Mouse (Mus musculus) liver, postnatal 0 days (tissue): Measurements from ENCODE around the gene Sult1d1. TPM values are rescaled to one million over a fixed set of nuclear protein-coding genes. Genes with fewer than 3 reads are reported as not detected.

ENCODE experiments used
- ATAC-seq: fragments of 200-750 bp; cut with Nextera tagmentation; 2 replicates; pipeline ENCODE4 v1.8.0; 2017; ENCODE audit warnings: mild to moderate bottlenecking, moderate library complexity
- DNase-seq: peaks from one replicate; pipeline ENCODE4 v3.0.0-alpha.2; 2016
- H3K27ac ChIP-seq: fragments of 300-500 bp; sonication (generic); 2 replicates; pipeline ENCODE4 v1.5.1; 2014; ENCODE audit warnings: antibody characterized with exemption, moderate library complexity, mild to moderate bottlenecking, low read depth
- H3K27me3 ChIP-seq: fragments of 300-500 bp; sonication (generic); 2 replicates; pipeline ENCODE4 v1.6.1; 2014; ENCODE audit warnings: low read length, control low read depth, mixed read lengths; ENCODE audit not compliant: insufficient read depth
- H3K36me3 ChIP-seq: fragments of 300-500 bp; sonication (generic); replicated peaks from 2 replicates; pipeline ENCODE4 v1.6.1; 2014; ENCODE audit warnings: mild to moderate bottlenecking, control low read depth, low read length, moderate library complexity, mixed read lengths; ENCODE audit not compliant: insufficient read depth
- H3K4me1 ChIP-seq: fragments of 300-500 bp; sonication (generic); 2 replicates; pipeline ENCODE4 v1.6.1; 2014; ENCODE audit warnings: antibody characterized with exemption, mild to moderate bottlenecking, control low read depth; ENCODE audit not compliant: insufficient read depth
- H3K4me2 ChIP-seq: fragments of 300-500 bp; sonication (generic); 2 replicates; pipeline ENCODE4 v1.6.1; 2014; ENCODE audit warnings: low read depth, mild to moderate bottlenecking, low read length, moderate library complexity, mixed read lengths
- H3K4me3 ChIP-seq: fragments of 300-500 bp; sonication (generic); 2 replicates; pipeline ENCODE4 v1.5.1; 2014; ENCODE audit warnings: low read depth, low read length
- H3K9ac ChIP-seq: fragments of 300-500 bp; sonication (generic); replicated peaks from 2 replicates; pipeline ENCODE4 v1.6.1; 2014; ENCODE audit warnings: mild to moderate bottlenecking, moderate library complexity
- H3K9me3 ChIP-seq: fragments of 300-500 bp; sonication (generic); 2 replicates; pipeline ENCODE4 v1.6.1; 2016; ENCODE audit warnings: mild to moderate bottlenecking, control low read depth, low read length, mixed read lengths
- CTCF ChIP-seq: sonication (generic); IDR thresholded peaks from 2 replicates; pipeline ENCODE4 v1.5.1; 2016; ENCODE audit warnings: antibody characterized with exemption, low read depth
- EP300 ChIP-seq: IDR thresholded peaks from 2 replicates; pipeline ENCODE4 v1.6.1; 2016; ENCODE audit warnings: antibody characterized with exemption, low read depth, mild to moderate bottlenecking
- WGBS: fragments of 180-500 bp; shearing (Covaris S2); extraction: QIAGEN DNeasy Blood & Tissue Kit; methylation state at CpG from one replicate; pipeline ENCODE4 v1.1.7; 2014; ENCODE audit not compliant: insufficient replicate concordance; 5-methylcytosine and 5-hydroxymethylcytosine counted together
- microRNA-seq: library from miRNA; unstranded; fragments of <30 nt; microRNA quantifications from one replicate; pipeline ENCODE4, GENCODE M21; 2016
- polyA plus RNA-seq: library from polyadenylated mRNA; unstranded; fragments of >200 nt; fragmentation: Nextera tagmentation; extraction: Ambion mirVana; gene quantifications from 2 replicates; pipeline ENCODE4 v1.2.1, GENCODE M21; 2015

The Sult1d1 gene
- polyA plus RNA-seq, 1 experiment from 2014 or later = 57.9 TPM

DNA sequence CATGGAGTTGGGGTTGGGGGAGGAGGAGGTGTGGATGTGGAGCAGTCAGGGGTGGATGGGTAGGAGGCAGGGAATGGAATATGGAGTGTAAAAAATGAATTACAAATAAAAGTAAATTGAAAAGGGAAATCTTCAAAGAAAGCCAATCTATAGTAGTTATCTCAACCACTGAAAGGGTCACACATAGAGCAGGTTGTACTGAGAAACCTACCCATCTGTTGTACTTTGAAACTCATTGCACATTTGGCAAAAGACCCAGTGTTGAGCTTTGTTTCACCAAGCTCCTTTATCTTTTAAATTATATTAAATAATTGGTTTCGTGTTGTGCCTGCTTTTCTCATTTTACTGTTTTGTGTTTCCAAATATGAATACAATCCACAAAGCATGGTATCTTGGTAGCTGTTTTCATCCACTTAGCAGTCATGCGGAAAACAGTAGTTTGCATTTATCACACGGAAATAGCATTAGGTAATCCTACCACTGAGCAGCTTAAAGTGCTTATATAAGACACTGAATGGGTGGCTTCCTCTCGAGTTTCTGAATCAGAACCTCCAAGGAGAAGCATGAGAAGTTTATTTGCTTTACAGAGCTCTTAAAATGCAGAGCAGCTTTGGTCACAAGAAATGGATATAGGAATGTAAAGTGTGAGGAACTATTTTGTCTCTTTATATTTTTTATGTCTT, 62.9 kb downstream of the Sult1d1 start:
- no peaks in the 10 kb centered on the region for H3K36me3 ChIP-seq
- ATAC-seq = no peak
- H3K27ac ChIP-seq = no peak overlapping the region
- no peaks in the 10 kb centered on the region for H3K27me3 ChIP-seq
- TF ChIP-seq EP300 (no peak), CTCF (no peak)
- WGBS = 67% methylated on average over 4 of the region's 4 CpGs
- no peak overlapping the region for H3K9ac ChIP-seq
- no peak overlapping the region for H3K4me2 ChIP-seq
- no peaks in the 10 kb centered on the region for H3K4me1 ChIP-seq
- no peak overlapping the region for H3K4me3 ChIP-seq
- H3K9me3 ChIP-seq = no peaks in the 10 kb centered on the region
- no peak for DNase-seq

Small RNAs within 50 kb of the gene (microRNA-seq; reads per million reads assigned to microRNA genes)
- gene Mir3969 = not detected

Other genes starting within 250 kb of the Sult1d1 start
- 1.9 and 3.7 TPM in 2 replicates for gene Ugt2a3, start 231.8 kb downstream of the Sult1d1 start, polyA plus RNA-seq
- gene Ugt2b38, start 144.8 kb downstream of the Sult1d1 start, polyA plus RNA-seq = not detected in 2 replicates
- gene Ugt2a2, start 86.8 kb downstream of the Sult1d1 start, polyA plus RNA-seq = not detected in 2 replicates
- gene Gm43638, start 82.2 kb downstream of the Sult1d1 start, polyA plus RNA-seq = not detected in 2 replicates
- gene Ugt2a1, start 78.2 kb downstream of the Sult1d1 start, polyA plus RNA-seq = not detected in 2 replicates
- 3.7 and 3.9 TPM in 2 replicates for gene Sult1b1, start 30.8 kb downstream of the Sult1d1 start, polyA plus RNA-seq
- 0.08 and 0.14 TPM in 2 replicates for gene Sult1e1, start 22.6 kb upstream of the Sult1d1 start, polyA plus RNA-seq
- gene Csn1s1, start 97.2 kb upstream of the Sult1d1 start, polyA plus RNA-seq = not detected in 2 replicates
- gene Csn2, start 130.6 kb upstream of the Sult1d1 start, polyA plus RNA-seq = not detected in 2 replicates
- gene Csn1s2a, start 205.5 kb upstream of the Sult1d1 start, polyA plus RNA-seq = not detected in 2 replicates
- gene Csn1s2b, start 239.1 kb upstream of the Sult1d1 start, polyA plus RNA-seq = not detected in 2 replicates